Mouse (Mus musculus): Measurements from ENCODE around the gene Gm20917. TPM values are rescaled to one million over a fixed set of nuclear protein-coding genes. Genes with fewer than 3 reads are reported as not detected.
"Not testable (repeated sequence)": the region's sequence is repeated elsewhere in the genome, so short reads cannot be mapped to it uniquely, and the experiment has no call there.

The Gm20917 gene
- polyA plus RNA-seq (2016; fragmentation: Nextera tagmentation; extraction: Ambion mirVana), result not detected in 2 replicates

- not testable (repeated sequence) for H3K27me3 ChIP-seq; H3K36me3 ChIP-seq; ATAC-seq (ENCODE audit: insufficient number of reproducible peaks, insufficient read depth, low FRiP score, low TSS enrichment); H3K4me2 ChIP-seq (replicated peaks); H3K9ac ChIP-seq; H3K4me1 ChIP-seq; H3K4me3 ChIP-seq; H3K9me3 ChIP-seq; H3K27ac ChIP-seq
- WGBS, result no CpG with 5 or more reads among the region's 4 CpGs
Observed at GRCm38 (mm10) chrY:79151022-79151421, at the start of gene Gm20917. Gene Gm20917 (minus strand): TSS chrY:79151122.

Other genes with a start within 250 kb of the Gm20917 start
- not detected in 2 replicates for gene Gm20916, start 168.4 kb upstream of the Gm20917 start, polyA plus RNA-seq (2016; fragmentation: Nextera tagmentation; extraction: Ambion mirVana)